Mouse (Mus musculus) 416B (cell line): Measurements from ENCODE around the gene Pnkp.

Experiments
- DNase-seq: peaks from one replicate; pipeline ENCODE4 v3.0.0; 2011; ENCODE audit warnings: low read depth

Gene Pnkp

GRCm38 (mm10) chr7:44853065-44853464 lies 3.9 kb upstream of the Pnkp start:
- DNase-seq = no peak

- DNase-seq = no peak
Observed at GRCm38 (mm10) chr7:44853596-44854355, 3.2 kb upstream of the Pnkp start.

- peak; percentile 89 for DNase-seq
Observed at GRCm38 (mm10) chr7:44854356-44855031, 2.4 kb upstream of the Pnkp start.

GRCm38 (mm10) chr7:44855036-44855435 lies 1.9 kb upstream of the Pnkp start:
- DNase-seq = no peak

- peak; percentile 78 for DNase-seq
Observed at GRCm38 (mm10) chr7:44856265-44856916, 548 bp upstream of the Pnkp start.

GRCm38 (mm10) chr7:44857905-44858304 lies 966 bp downstream of the Pnkp start:
- DNase-seq = peak; percentile 84

GRCm38 (mm10) chr7:44859896-44860295 lies 3.0 kb downstream of the Pnkp start:
- no peak for DNase-seq

- DNase-seq = peak; percentile 66
Observed at GRCm38 (mm10) chr7:44860576-44861428, 3.9 kb downstream of the Pnkp start.

GRCm38 (mm10) chr7:44861429-44861816 lies 4.5 kb downstream of the Pnkp start:
- no peak for DNase-seq

- no peak for DNase-seq
Observed at GRCm38 (mm10) chr7:44862434-44862833, 5.5 kb downstream of the Pnkp start.

GRCm38 (mm10) chr7:44863210-44863609 lies 6.3 kb downstream of the Pnkp start:
- DNase-seq = no peak

GRCm38 (mm10) chr7:44863982-44864494 lies 7.1 kb downstream of the Pnkp start:
- no peak for DNase-seq

- peak; percentile 42 for DNase-seq
Observed at GRCm38 (mm10) chr7:44864595-44865542, 7.9 kb downstream of the Pnkp start.

GRCm38 (mm10) chr7:44866276-44867009 lies 9.5 kb downstream of the Pnkp start:
- DNase-seq = peak; percentile 92

GRCm38 (mm10) chr7:44867010-44867702 lies 10.2 kb downstream of the Pnkp start:
- peak; percentile 34 for DNase-seq

GRCm38 (mm10) chr7:44867802-44868201 lies 10.9 kb downstream of the Pnkp start:
- no peak for DNase-seq

GRCm38 (mm10) chr7:44868465-44868864 lies 11.5 kb downstream of the Pnkp start:
- DNase-seq = peak; percentile 45

GRCm38 (mm10) chr7:44868919-44869696 lies 12.2 kb downstream of the Pnkp start:
- peak; percentile 61 for DNase-seq
